Mouse (Mus musculus): ENCODE data around the gene Mtmr14. TPM values are rescaled to one million over a fixed set of nuclear protein-coding genes. Genes with fewer than 3 reads are reported as not detected.

Gene Mtmr14
- total RNA-seq (2014; rRNA removed), result 22.4 and 24.1 TPM in 2 replicates
- 28.8 and 32.8 TPM in 2 replicates for polyA plus RNA-seq (2012; rRNA removed)

DNA sequence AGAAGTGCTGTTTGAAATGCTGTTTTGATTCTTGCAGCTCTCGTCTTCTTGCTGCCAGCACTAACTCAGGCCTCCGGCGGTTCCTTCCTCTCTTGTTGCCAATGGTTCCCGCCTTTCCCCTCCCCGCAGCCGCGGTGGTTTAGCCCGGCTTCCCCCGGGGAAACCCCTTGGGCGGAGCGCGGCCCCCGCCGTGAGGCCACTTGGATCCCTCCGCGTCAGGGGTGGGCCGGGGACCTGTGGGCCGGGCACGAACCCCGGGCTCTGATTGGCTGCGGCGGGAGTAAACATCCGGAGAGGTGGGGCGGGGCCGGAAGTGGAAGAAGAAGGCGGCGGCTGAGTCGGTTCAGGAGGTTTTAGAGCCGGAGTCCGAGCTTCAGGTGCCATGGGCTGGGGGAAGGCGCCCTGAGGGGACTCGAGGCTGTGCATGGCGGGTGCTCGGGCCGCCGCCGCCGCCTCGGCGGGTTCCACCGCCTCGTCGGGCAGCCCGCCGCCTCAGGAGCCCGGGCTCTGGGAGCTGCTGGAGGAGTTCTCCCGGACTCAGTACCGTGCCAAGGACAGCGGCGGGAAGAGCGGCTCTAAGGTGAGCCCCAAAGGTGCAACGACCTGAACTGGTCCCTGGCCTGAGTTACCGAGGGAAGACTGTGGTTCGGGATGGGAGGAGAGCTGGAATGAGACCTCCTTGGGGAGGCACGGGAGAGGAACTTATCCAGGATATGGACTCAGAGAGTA lies at the start of gene Mtmr14:
Mtmr14 (plus strand) TSS at position 302 of the 729 bp plus-strand sequence.
- Histone ChIP-seq H3K4me1 (ENCODE audit: control insufficient read depth, insufficient read depth, low read length) (peaks cover 10% of the 10 kb centered on the region), H3K36me3 (ENCODE audit: control insufficient read depth, insufficient read depth, low read length) (peaks cover 5% of the 10 kb centered on the region), H3K9ac (ENCODE audit: low read depth, low read length) (peak within 1 kb of the TSS; percentile 78), H3K4me3 (ENCODE audit: insufficient read depth, low read depth, low read length) (peak within 1 kb of the TSS; percentile 67), H3K27ac (replicated peaks; ENCODE audit: insufficient read depth, low read depth, low read length) (peak within 1 kb of the TSS; percentile 68), H3K79me2 (ENCODE audit: control insufficient read depth, insufficient read depth, low read length) (peaks cover 18% of the 10 kb centered on the region; the same call in 1 of the 2 replicates), H3K27me3 (ENCODE audit: control insufficient read depth, insufficient read depth, low read length) (no peaks in the 10 kb centered on the region)
- WGBS, result under 1% methylated on average over 55 of the region's 55 CpGs
- TF ChIP-seq POLR2A (IDR thresholded peaks at IDR 0.05; ENCODE audit: extremely low read depth, insufficient read depth, low read length) (0 out of 2 replicates have a peak, but pooled peaks have one; percentile 27), CTCF (IDR thresholded peaks at IDR 0.05; ENCODE audit: low read depth, low read length) (no peak)
- DNase-seq (ENCODE audit: extremely low read depth, low read depth, low spot score), result peak; percentile 84

GRCm38 (mm10) chr6:113193765-113194460 lies 43.7 kb upstream of the Mtmr14 start:
- Histone ChIP-seq H3K27me3 (ENCODE audit: control insufficient read depth, insufficient read depth, low read length) (peaks cover 10% of the 10 kb centered on the region), H3K9ac (ENCODE audit: low read depth, low read length) (no peak overlapping the region), H3K36me3 (ENCODE audit: control insufficient read depth, insufficient read depth, low read length) (no peaks in the 10 kb centered on the region), H3K79me2 (ENCODE audit: control insufficient read depth, insufficient read depth, low read length) (no peaks in the 10 kb centered on the region), H3K27ac (replicated peaks; ENCODE audit: insufficient read depth, low read depth, low read length) (no peak overlapping the region), H3K4me3 (ENCODE audit: insufficient read depth, low read depth, low read length) (no peak overlapping the region), H3K4me1 (ENCODE audit: control insufficient read depth, insufficient read depth, low read length) (no peaks in the 10 kb centered on the region)
- TF ChIP-seq CTCF (IDR thresholded peaks at IDR 0.05; ENCODE audit: low read depth, low read length), result no peak
- no peak for TF ChIP-seq POLR2A (IDR thresholded peaks at IDR 0.05; ENCODE audit: extremely low read depth, insufficient read depth, low read length)
- DNase-seq (ENCODE audit: extremely low read depth, low read depth, low spot score), result no peak
- 7% methylated on average over 46 of the region's 46 CpGs for WGBS

DNA sequence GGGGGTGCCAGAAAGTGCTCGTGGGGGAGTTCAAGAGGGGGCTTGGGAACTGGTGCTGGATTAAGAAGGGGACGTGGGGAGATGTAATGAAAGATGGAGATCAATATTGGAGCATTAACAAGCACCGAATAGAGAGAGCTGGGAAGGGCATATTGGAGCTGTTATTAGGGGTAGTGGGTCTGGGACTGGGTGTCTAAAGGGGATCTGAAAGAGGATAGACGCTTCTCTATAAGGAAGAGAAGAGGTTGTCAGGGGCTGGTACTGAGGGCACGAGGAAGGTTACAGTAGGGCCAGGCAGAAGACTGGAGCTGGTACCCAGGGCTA lies 43.2 kb upstream of the Mtmr14 start:
- peaks cover 10% of the 10 kb centered on the region for H3K27me3 ChIP-seq (ENCODE audit: control insufficient read depth, insufficient read depth, low read length)
- DNase-seq (ENCODE audit: extremely low read depth, low read depth, low spot score), result no peak

GRCm38 (mm10) chr6:113194841-113195595 lies 42.6 kb upstream of the Mtmr14 start, which contains the start of gene Lhfpl4:
Gene Lhfpl4, minus strand, starts transcription at chr6:113195384.
- DNase-seq (ENCODE audit: extremely low read depth, low read depth, low spot score), result no peak
- Histone ChIP-seq H3K36me3 (ENCODE audit: control insufficient read depth, insufficient read depth, low read length) (no peaks in the 10 kb centered on the region), H3K4me1 (ENCODE audit: control insufficient read depth, insufficient read depth, low read length) (no peaks in the 10 kb centered on the region), H3K79me2 (ENCODE audit: control insufficient read depth, insufficient read depth, low read length) (no peaks in the 10 kb centered on the region), H3K9ac (ENCODE audit: low read depth, low read length) (no peak within 1 kb of the TSS), H3K27ac (replicated peaks; ENCODE audit: insufficient read depth, low read depth, low read length) (no peak within 1 kb of the TSS), H3K4me3 (ENCODE audit: insufficient read depth, low read depth, low read length) (peak within 1 kb of the TSS; percentile 37; the same call in 1 of the 2 replicates), H3K27me3 (ENCODE audit: control insufficient read depth, insufficient read depth, low read length) (peaks cover 10% of the 10 kb centered on the region)
- no peak for TF ChIP-seq POLR2A (IDR thresholded peaks at IDR 0.05; ENCODE audit: extremely low read depth, insufficient read depth, low read length)
- TF ChIP-seq CTCF (IDR thresholded peaks at IDR 0.05; ENCODE audit: low read depth, low read length), result no peak
- 3% methylated on average over 50 of the region's 66 CpGs for WGBS

More for the DNA sequence above, 43.2 kb upstream of the Mtmr14 start:
- no peaks in the 10 kb centered on the region for H3K79me2 ChIP-seq (ENCODE audit: control insufficient read depth, insufficient read depth, low read length)
- H3K4me1 ChIP-seq (ENCODE audit: control insufficient read depth, insufficient read depth, low read length), result no peaks in the 10 kb centered on the region
- TF ChIP-seq CTCF (IDR thresholded peaks at IDR 0.05; ENCODE audit: low read depth, low read length) (no peak), POLR2A (IDR thresholded peaks at IDR 0.05; ENCODE audit: extremely low read depth, insufficient read depth, low read length) (no peak)
- H3K4me3 ChIP-seq (ENCODE audit: insufficient read depth, low read depth, low read length), result no peak overlapping the region
- 6% methylated on average over 5 of the region's 5 CpGs for WGBS
- H3K36me3 ChIP-seq (ENCODE audit: control insufficient read depth, insufficient read depth, low read length), result no peaks in the 10 kb centered on the region
- no peak overlapping the region for H3K9ac ChIP-seq (ENCODE audit: low read depth, low read length)
- H3K27ac ChIP-seq (replicated peaks; ENCODE audit: insufficient read depth, low read depth, low read length), result no peak overlapping the region

DNA sequence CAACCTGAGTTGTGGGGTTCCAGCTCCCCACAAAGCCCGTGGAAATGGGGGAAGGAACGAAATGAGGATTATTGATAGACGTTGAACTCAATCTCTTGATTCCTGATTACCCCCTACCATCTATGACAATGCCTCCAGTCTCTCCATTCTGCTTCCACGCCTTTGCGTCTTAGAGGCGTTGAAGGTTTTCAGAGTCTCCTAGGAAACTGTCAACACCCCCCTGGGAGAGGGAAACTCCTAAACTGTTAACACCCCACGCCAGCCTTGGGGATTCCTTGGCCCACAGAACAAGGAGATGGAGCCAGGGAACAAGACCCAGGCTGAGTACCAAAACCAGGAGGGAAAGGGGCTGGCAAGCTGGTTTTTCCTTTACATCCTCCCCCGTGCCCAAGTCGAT lies 42.0 kb upstream of the Mtmr14 start:
- H3K36me3 ChIP-seq (ENCODE audit: control insufficient read depth, insufficient read depth, low read length), result no peaks in the 10 kb centered on the region
- H3K27me3 ChIP-seq (ENCODE audit: control insufficient read depth, insufficient read depth, low read length), result peaks cover 10% of the 10 kb centered on the region
- no peak overlapping the region for H3K4me3 ChIP-seq (ENCODE audit: insufficient read depth, low read depth, low read length)
- no peak overlapping the region for H3K9ac ChIP-seq (ENCODE audit: low read depth, low read length)
- no peaks in the 10 kb centered on the region for H3K79me2 ChIP-seq (ENCODE audit: control insufficient read depth, insufficient read depth, low read length)
- no peak for DNase-seq (ENCODE audit: extremely low read depth, low read depth, low spot score)
- 30% methylated on average over 9 of the region's 9 CpGs for WGBS
- TF ChIP-seq CTCF (IDR thresholded peaks at IDR 0.05; ENCODE audit: low read depth, low read length), result no peak
- no peak for TF ChIP-seq POLR2A (IDR thresholded peaks at IDR 0.05; ENCODE audit: extremely low read depth, insufficient read depth, low read length)
- no peaks in the 10 kb centered on the region for H3K4me1 ChIP-seq (ENCODE audit: control insufficient read depth, insufficient read depth, low read length)
- no peak overlapping the region for H3K27ac ChIP-seq (replicated peaks; ENCODE audit: insufficient read depth, low read depth, low read length)

Measured in liver, adult 2 months (tissue).